ENCODE assay signal across 24 mouse cellular contexts in genomic region chr7:103812174-103812573, GRCm38 (mm10). TPM values are rescaled to one million over a fixed set of nuclear protein-coding genes. Genes with fewer than 3 reads are reported as not detected.
DNase-seq lines count a peak whose midpoint lies in the region; ATAC-seq lines count a peak whose summit lies in the region.
"Had no signal": no experiment of that assay in that cellular context is flagged by ENCODE, and none has a peak within 500 bp of the region (broad histone marks: within the 10 kb centered on the region; RNA-seq: fewer than 3 reads in every experiment).

No protein-coding gene starts in this region.

- H3K9me3 ChIP-seq in liver, embryonic 11.5 days (ENCODE audit: control insufficient read depth, low read length) = no peaks in the 10 kb centered on the region
- H3K9me3 ChIP-seq in liver, embryonic 15.5 days (replicated peaks) = no peaks in the 10 kb centered on the region
- H3K9me3 ChIP-seq: embryonic facial prominence, embryonic 12.5 days; hindbrain, embryonic 15.5 days; limb, embryonic 12.5 days; lung, embryonic 15.5 days had no signal

- no peaks in the 10 kb centered on the region for H3K27me3 ChIP-seq in liver, embryonic 11.5 days (replicated peaks; ENCODE audit: control insufficient read depth, insufficient read depth, low read length)
- no peaks in the 10 kb centered on the region for H3K27me3 ChIP-seq in liver, embryonic 15.5 days
- H3K27me3 ChIP-seq: embryonic facial prominence, embryonic 12.5 days; hindbrain, embryonic 15.5 days; limb, embryonic 12.5 days; lung, embryonic 15.5 days had no signal

- H3K4me3 ChIP-seq in liver, embryonic 11.5 days (ENCODE audit: low read depth, low read length) = peak overlapping the region; percentile 42
- peak overlapping the region; percentile 65 for H3K4me3 ChIP-seq in liver, embryonic 15.5 days (replicated peaks)
- H3K4me3 ChIP-seq: embryonic facial prominence, embryonic 12.5 days; hindbrain, embryonic 15.5 days; limb, embryonic 12.5 days; lung, embryonic 15.5 days had no signal

- peaks cover 9% of the 10 kb centered on the region for H3K4me1 ChIP-seq in liver, embryonic 11.5 days (replicated peaks; ENCODE audit: control insufficient read depth, insufficient read depth, low read length)
- H3K4me1 ChIP-seq in liver, embryonic 15.5 days (replicated peaks) = peaks cover 28% of the 10 kb centered on the region
- H3K4me1 ChIP-seq: embryonic facial prominence, embryonic 12.5 days; hindbrain, embryonic 15.5 days; limb, embryonic 12.5 days; lung, embryonic 15.5 days had no signal

- peak; percentile 16 for ATAC-seq in liver, embryonic 11.5 days (replicated peaks; ENCODE audit: low FRiP score)
- ATAC-seq in common myeloid progenitor, adult 5-6 weeks (replicated peaks; ENCODE audit: low read depth, poor library complexity, severe bottlenecking) = peak; percentile 69
- ATAC-seq in liver, embryonic 15.5 days (ENCODE audit: insufficient read depth) = no peak
- ATAC-seq: intestine, postnatal 0 days had no signal

- no peaks in the 10 kb centered on the region for H3K36me3 ChIP-seq in liver, embryonic 11.5 days (ENCODE audit: control insufficient read depth, insufficient read depth, low read length)
- H3K36me3 ChIP-seq in liver, embryonic 15.5 days (replicated peaks) = no peaks in the 10 kb centered on the region
- H3K36me3 ChIP-seq: embryonic facial prominence, embryonic 12.5 days; hindbrain, embryonic 15.5 days; limb, embryonic 12.5 days; lung, embryonic 15.5 days had no signal

- peak overlapping the region; percentile 51 for H3K4me2 ChIP-seq in liver, embryonic 11.5 days
- peak overlapping the region; percentile 56 for H3K4me2 ChIP-seq in liver, embryonic 15.5 days
- H3K4me2 ChIP-seq: embryonic facial prominence, embryonic 12.5 days; hindbrain, embryonic 15.5 days; limb, embryonic 12.5 days; lung, embryonic 15.5 days had no signal

- peak overlapping the region; percentile 61 for H3K9ac ChIP-seq in liver, embryonic 11.5 days (ENCODE audit: low read depth, low read length)
- peak overlapping the region; percentile 70 for H3K9ac ChIP-seq in liver, embryonic 15.5 days
- H3K9ac ChIP-seq: embryonic facial prominence, embryonic 12.5 days; hindbrain, embryonic 15.5 days; limb, embryonic 12.5 days; lung, embryonic 15.5 days had no signal

- peak overlapping the region; percentile 93 for H3K27ac ChIP-seq in liver, embryonic 11.5 days (ENCODE audit: low read depth, low read length)
- H3K27ac ChIP-seq in liver, embryonic 15.5 days (replicated peaks) = peak overlapping the region; percentile 98
- H3K27ac ChIP-seq: embryonic facial prominence, embryonic 12.5 days; hindbrain, embryonic 15.5 days; limb, embryonic 12.5 days; lung, embryonic 15.5 days had no signal

- WGBS in liver, embryonic 11.5 days = 30% methylated on average over 1 of the region's 1 CpGs
- 0% methylated on average over 1 of the region's 1 CpGs for WGBS in liver, embryonic 15.5 days (ENCODE audit: insufficient replicate concordance)

- DNase-seq in liver, embryonic 11.5 days (ENCODE audit: low spot score) = no peak
- DNase-seq in liver = no peak
- DNase-seq in ovary, postnatal 14 days (ENCODE audit: low spot score) = no peak
- no peak for DNase-seq in embryo, embryonic 10 days (ENCODE audit: low spot score)
- no peak for DNase-seq in adrenal gland, postnatal 25 days
- no peak for DNase-seq in lung, postnatal 10 days
- DNase-seq: cerebellum, adult 18-20 months; gastrocnemius, postnatal 10 days; heart, postnatal 14 days had no signal

RNA-seq across cellular contexts. Expression of gene Hbb-bt, which starts 1.6 kb away (rescaled TPM):
- polyA plus RNA-seq in liver, embryonic 11.5 days (2014; fragmentation: Nextera tagmentation; extraction: Ambion mirVana) = 7,398 and 7,943 TPM in 2 replicates
- 13.0 and 18.6 TPM in 2 replicates for total RNA-seq in common myeloid progenitor, adult 5-6 weeks (2017)
- polyA plus RNA-seq in liver, embryonic 15.5 days (2015; fragmentation: Nextera tagmentation; extraction: Ambion mirVana) = 48,050 and 52,773 TPM in 2 replicates
- total RNA-seq in adrenal gland, postnatal 25 days (2021) = 217 and 281 TPM in 2 replicates
- polyA plus RNA-seq: C2C12 had no signal

RNA-seq across cellular contexts. Expression of gene Hbb-bs, which starts 15.7 kb away (rescaled TPM):
- polyA plus RNA-seq in liver, embryonic 11.5 days (2014; fragmentation: Nextera tagmentation; extraction: Ambion mirVana) = 9,439 and 11,024 TPM in 2 replicates
- total RNA-seq in common myeloid progenitor, adult 5-6 weeks (2017) = 16.6 and 33.2 TPM in 2 replicates
- 116,188 and 122,775 TPM in 2 replicates for polyA plus RNA-seq in liver, embryonic 15.5 days (2015; fragmentation: Nextera tagmentation; extraction: Ambion mirVana)
- total RNA-seq in adrenal gland, postnatal 25 days (2021) = 2,100 and 2,179 TPM in 2 replicates
- polyA plus RNA-seq: C2C12 had no signal

RNA-seq across cellular contexts. Expression of gene Olfr67, which starts 20.6 kb away (rescaled TPM):
- polyA plus RNA-seq in liver, embryonic 11.5 days (2014; fragmentation: Nextera tagmentation; extraction: Ambion mirVana) = not detected in 2 replicates
- total RNA-seq in common myeloid progenitor, adult 5-6 weeks (2017) = not detected in 2 replicates
- polyA plus RNA-seq in liver, embryonic 15.5 days (2015; fragmentation: Nextera tagmentation; extraction: Ambion mirVana) = not detected in 2 replicates
- total RNA-seq in adrenal gland, postnatal 25 days (2021) = not detected in 2 replicates
- total RNA-seq: adrenal gland, adult 18-20 months; gastrocnemius, postnatal 10 days; heart, adult 8-10 months; heart, postnatal 14 days; layer of hippocampus, adult 18-20 months; left cerebral cortex, adult 18-20 months; midbrain, postnatal 0 days had no signal
- polyA plus RNA-seq: C2C12; embryonic facial prominence, embryonic 12.5 days; hindbrain, embryonic 15.5 days; intestine, postnatal 0 days; kidney, embryonic 16.5 days; limb, embryonic 12.5 days; lung, embryonic 15.5 days; midbrain, postnatal 0 days; testis, adult 2 months had no signal

RNA-seq across cellular contexts. Expression of gene Hbb-bh2, which starts 28.1 kb away (rescaled TPM):
- polyA plus RNA-seq in liver, embryonic 11.5 days (2014; fragmentation: Nextera tagmentation; extraction: Ambion mirVana) = not detected in 2 replicates
- not detected in 2 replicates for total RNA-seq in common myeloid progenitor, adult 5-6 weeks (2017)
- not detected in 2 replicates for polyA plus RNA-seq in liver, embryonic 15.5 days (2015; fragmentation: Nextera tagmentation; extraction: Ambion mirVana)
- not detected in 2 replicates for total RNA-seq in adrenal gland, postnatal 25 days (2021)
- total RNA-seq: adrenal gland, adult 18-20 months; gastrocnemius, postnatal 10 days; heart, adult 8-10 months; heart, postnatal 14 days; layer of hippocampus, adult 18-20 months; left cerebral cortex, adult 18-20 months; midbrain, postnatal 0 days had no signal
- polyA plus RNA-seq: C2C12; hindbrain, embryonic 15.5 days; intestine, postnatal 0 days; kidney, embryonic 16.5 days; limb, embryonic 12.5 days; lung, embryonic 15.5 days; midbrain, postnatal 0 days; testis, adult 2 months had no signal

RNA-seq across cellular contexts. Expression of gene Hbb-bh1, which starts 30.8 kb away (rescaled TPM):
- 4,066 and 4,428 TPM in 2 replicates for polyA plus RNA-seq in liver, embryonic 11.5 days (2014; fragmentation: Nextera tagmentation; extraction: Ambion mirVana)
- total RNA-seq in common myeloid progenitor, adult 5-6 weeks (2017) = not detected in 2 replicates
- 44.8 and 64.6 TPM in 2 replicates for polyA plus RNA-seq in liver, embryonic 15.5 days (2015; fragmentation: Nextera tagmentation; extraction: Ambion mirVana)
- not detected in 2 replicates for total RNA-seq in adrenal gland, postnatal 25 days (2021)
- total RNA-seq: adrenal gland, adult 18-20 months; gastrocnemius, postnatal 10 days; heart, adult 8-10 months; heart, postnatal 14 days; layer of hippocampus, adult 18-20 months; left cerebral cortex, adult 18-20 months; midbrain, postnatal 0 days had no signal
- polyA plus RNA-seq: C2C12; intestine, postnatal 0 days; midbrain, postnatal 0 days; testis, adult 2 months had no signal

Comparison
In these comparisons a context has a peak if more than half of its experiments do, and no peak if none do; other contexts are left out.
1. RNA of gene Hbb-bt, which starts 1.6 kb away (total RNA-seq): 217 to 281 TPM in adrenal gland, postnatal 25 days; 13.0 to 18.6 TPM in common myeloid progenitor, adult 5-6 weeks; every median in the first group is over 10 times any median in the second.
2. RNA of gene Hbb-bs, which starts 15.7 kb away (total RNA-seq): 2,100 to 2,179 TPM in adrenal gland, postnatal 25 days; 16.6 to 33.2 TPM in common myeloid progenitor, adult 5-6 weeks; every median in the first group is over 10 times any median in the second.